Comparison of ENCODE assay signal across 9 mouse cellular contexts in the genomic region with DNA sequence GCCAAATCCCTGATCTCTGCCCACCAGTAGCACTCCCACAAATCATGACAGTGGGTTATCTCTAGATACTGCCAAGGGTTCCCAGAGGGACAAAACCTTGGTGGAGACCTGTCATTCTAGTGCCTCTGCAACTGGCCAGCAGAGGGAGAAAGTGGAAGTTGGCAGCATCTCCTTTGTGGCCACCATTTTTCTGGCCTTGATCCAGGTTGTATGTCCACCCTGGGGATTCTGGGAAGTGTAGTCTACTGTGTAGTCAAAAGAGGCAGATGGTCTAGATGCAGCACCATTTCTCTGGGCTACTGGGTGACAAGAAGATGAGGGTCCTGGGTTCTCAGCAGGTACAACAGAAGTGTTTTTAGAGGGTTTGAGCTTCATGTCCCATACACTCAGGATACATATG.
DNase-seq lines count a peak whose midpoint lies in the region; ATAC-seq and TF ChIP-seq lines count a peak whose summit lies in the region.
"Had no signal": no experiment of that assay in that cellular context is flagged by ENCODE, and none has a peak within 500 bp of the region (broad histone marks: within the 10 kb centered on the region; RNA-seq: fewer than 3 reads in every experiment).

No protein-coding gene starts in this region.

- dilution Hi-C loops in CH12.LX (cut with MboI; ENCODE audit: extremely low pct_ligation_motif_present, extremely low pct_unique_long_range_greater_than_20kb, low sequenced_read_pairs): no loop called here

- H3K27ac ChIP-seq in kidney, embryonic 16.5 days (ENCODE audit: low read length): no peak overlapping the region
- no peak overlapping the region for H3K27ac ChIP-seq in CH12.LX (ENCODE audit: insufficient read depth, low read depth)
- no peak overlapping the region for H3K27ac ChIP-seq in limb, embryonic 10.5 days
- H3K27ac ChIP-seq: embryonic facial prominence, embryonic 15.5 days; limb, embryonic 13.5 days had no signal

- H3K4me3 ChIP-seq in kidney, embryonic 16.5 days (ENCODE audit: low read length): no peak overlapping the region
- no peak overlapping the region for H3K4me3 ChIP-seq in CH12.LX (replicated peaks in 1 of 3; ENCODE audit: low read depth in 2 of 3, low read length in 2 of 3, poor library complexity in 1 of 3)
- no peak overlapping the region for H3K4me3 ChIP-seq in limb, embryonic 10.5 days
- H3K4me3 ChIP-seq: embryonic facial prominence, embryonic 15.5 days; limb, embryonic 13.5 days had no signal

- no peak; the same call in 1 of the 2 replicates for TF ChIP-seq RAD21 in CH12.LX (IDR thresholded peaks at IDR 0.05; ENCODE audit: low read depth, low read length)

- H3K27me3 ChIP-seq in kidney, embryonic 16.5 days (ENCODE audit: insufficient read depth, low read length): no peaks in the 10 kb centered on the region
- H3K27me3 ChIP-seq in CH12.LX (replicated peaks): peaks cover 84% of the 10 kb centered on the region
- peaks cover 18% of the 10 kb centered on the region for H3K27me3 ChIP-seq in limb, embryonic 10.5 days (ENCODE audit: low read depth, poor library complexity, severe bottlenecking)

- peak; percentile 22 for DNase-seq in kidney, adult 18-20 months
- peak; percentile 30 for DNase-seq in CH12.LX (ENCODE audit: extremely low read depth)
- peak; percentile 63 for DNase-seq in Muller cell, postnatal 12 days (ENCODE audit: inconsistent ontology term)
- peak; percentile 42 to 44 for DNase-seq in cerebellum, postnatal 36 days
- DNase-seq in lung, postnatal 10 days: peak; percentile 84
- no peak for DNase-seq in limb, embryonic 10.5 days (ENCODE audit: low spot score)

- no peaks in the 10 kb centered on the region for H3K36me3 ChIP-seq in kidney, embryonic 16.5 days (ENCODE audit: insufficient read depth, low read length)
- no peaks in the 10 kb centered on the region for H3K36me3 ChIP-seq in CH12.LX (replicated peaks in 1 of 2; ENCODE audit: control insufficient read depth in 1 of 2, insufficient read depth in 1 of 2, low read length in 1 of 2)
- no peaks in the 10 kb centered on the region for H3K36me3 ChIP-seq in limb, embryonic 10.5 days
- H3K36me3 ChIP-seq: embryonic facial prominence, embryonic 15.5 days; limb, embryonic 13.5 days had no signal

- TF ChIP-seq POLR2A in CH12.LX (IDR thresholded peaks at IDR 0.05; ENCODE audit: low read depth, low read length): no peak

- ATAC-seq in kidney, embryonic 16.5 days (ENCODE audit: low FRiP score, low TSS enrichment): no peak

- no peak overlapping the region for H3K9ac ChIP-seq in kidney, embryonic 16.5 days (replicated peaks; ENCODE audit: low read length)
- no peak overlapping the region for H3K9ac ChIP-seq in CH12.LX (ENCODE audit: insufficient read depth, low read depth)
- H3K9ac ChIP-seq: embryonic facial prominence, embryonic 15.5 days; limb, embryonic 13.5 days had no signal

- no peaks in the 10 kb centered on the region for H3K4me1 ChIP-seq in kidney, embryonic 16.5 days (ENCODE audit: insufficient read depth, low read length)
- peaks cover 8 to 15% of the 10 kb centered on the region in 2 experiments for H3K4me1 ChIP-seq in CH12.LX (ENCODE audit: control insufficient read depth in 1 of 2, insufficient read depth in 2 of 2)
- peaks cover 8% of the 10 kb centered on the region for H3K4me1 ChIP-seq in limb, embryonic 10.5 days
- H3K4me1 ChIP-seq: embryonic facial prominence, embryonic 15.5 days; limb, embryonic 13.5 days had no signal

- in situ Hi-C loops in CH12.LX (cut with MboI; ENCODE audit: low pct_ligation_motif_present, low pct_unique_long_range_greater_than_20kb, low sequenced_read_pairs): loop anchor here (5.0 kb wide), 1 partner anchor 275 kb away; no protein-coding TSS in a partner anchor

- H3K79me2 ChIP-seq in CH12.LX (replicated peaks; ENCODE audit: control insufficient read depth, extremely low read depth, insufficient read depth, poor library complexity, severe bottlenecking): no peaks in the 10 kb centered on the region

- no peak overlapping the region for H3K4me2 ChIP-seq in kidney, embryonic 16.5 days (replicated peaks; ENCODE audit: low read depth, low read length)
- no peak overlapping the region for H3K4me2 ChIP-seq in CH12.LX (ENCODE audit: insufficient read depth, low read depth, poor library complexity, severe bottlenecking)
- H3K4me2 ChIP-seq: embryonic facial prominence, embryonic 15.5 days; limb, embryonic 13.5 days had no signal

- H3K9me3 ChIP-seq in kidney, embryonic 16.5 days (ENCODE audit: low read length): no peaks in the 10 kb centered on the region
- peaks cover 5% of the 10 kb centered on the region for H3K9me3 ChIP-seq in CH12.LX (replicated peaks; ENCODE audit: low read length)
- no peaks in the 10 kb centered on the region for H3K9me3 ChIP-seq in limb, embryonic 10.5 days (replicated peaks)
- H3K9me3 ChIP-seq: embryonic facial prominence, embryonic 15.5 days; limb, embryonic 13.5 days had no signal

- peak in 1 of 2 experiments; percentile 63; a peak in 2 of 4 replicates for TF ChIP-seq CTCF in CH12.LX (conservative IDR thresholded peaks at IDR 0.05 in 1 of 2, IDR thresholded peaks at IDR 0.05 in 1 of 2; ENCODE audit: low read depth in 2 of 2, low read length in 2 of 2)

- no peak for TF ChIP-seq EP300 in CH12.LX (IDR thresholded peaks at IDR 0.05; ENCODE audit: low read length)

TF ChIP-seq in CH12.LX, 34 proteins besides CTCF, POLR2A, EP300 and RAD21:
- peak; percentile 62 for TF ChIP-seq SMC3 (IDR thresholded peaks at IDR 0.05; ENCODE audit: low read depth, low read length)
- TF ChIP-seq ZMIZ1 (IDR thresholded peaks at IDR 0.05; ENCODE audit: low read depth, low read length): no peak
- peak; percentile 82 for TF ChIP-seq HCFC1 (IDR thresholded peaks at IDR 0.05; ENCODE audit: low read depth, low read length)
